Mouse (Mus musculus) kidney, embryonic 16.5 days (tissue): ENCODE data around the gene Nr0b2. TPM values are rescaled to one million over a fixed set of nuclear protein-coding genes. Genes with fewer than 3 reads are reported as not detected.

Experiments used
- ATAC-seq: fragments of 200-750 bp; cut with Nextera tagmentation; 2 replicates; pipeline ENCODE4 v1.8.0; 2017; ENCODE audit warnings: moderate TSS enrichment; ENCODE audit not compliant: low FRiP score, low TSS enrichment
- H3K27ac ChIP-seq: fragments of 300-500 bp; sonication (generic); 2 replicates; pipeline ENCODE4 v1.5.1; 2014; ENCODE audit warnings: low read length
- H3K27me3 ChIP-seq: fragments of 300-500 bp; sonication (generic); 2 replicates; pipeline ENCODE4 v1.6.1; 2014; ENCODE audit warnings: low read length, control low read depth, mixed read lengths; ENCODE audit not compliant: insufficient read depth
- H3K36me3 ChIP-seq: fragments of 300-500 bp; sonication (generic); 2 replicates; pipeline ENCODE4 v1.6.1; 2014; ENCODE audit warnings: low read length, control low read depth, mixed read lengths; ENCODE audit not compliant: insufficient read depth
- H3K4me1 ChIP-seq: fragments of 300-500 bp; sonication (generic); 2 replicates; pipeline ENCODE4 v1.6.1; 2014; ENCODE audit warnings: low read length, control low read depth, mixed read lengths; ENCODE audit not compliant: insufficient read depth
- H3K4me2 ChIP-seq: fragments of 300-500 bp; sonication (generic); replicated peaks from 2 replicates; pipeline ENCODE4 v1.6.1; 2014; ENCODE audit warnings: low read depth, low read length
- H3K4me3 ChIP-seq: fragments of 300-500 bp; sonication (generic); 2 replicates; pipeline ENCODE4 v1.5.1; 2014; ENCODE audit warnings: mild to moderate bottlenecking, low read length
- H3K9ac ChIP-seq: fragments of 300-500 bp; sonication (generic); replicated peaks from 2 replicates; pipeline ENCODE4 v1.6.1; 2014; ENCODE audit warnings: low read length
- H3K9me3 ChIP-seq: fragments of 300-500 bp; sonication (generic); 2 replicates; pipeline ENCODE4 v1.6.1; 2016; ENCODE audit warnings: low read length, control low read depth
- WGBS: fragments of 180-500 bp; shearing (Covaris S2); extraction: QIAGEN DNeasy Blood & Tissue Kit; methylation state at CpG from one replicate; pipeline ENCODE4 v1.1.7; 2014; 5-methylcytosine and 5-hydroxymethylcytosine counted together
- polyA plus RNA-seq: library from polyadenylated mRNA; unstranded; fragments of >200 nt; fragmentation: Nextera tagmentation; extraction: Ambion mirVana; gene quantifications from 2 replicates; pipeline ENCODE4 v1.2.1, GENCODE M21; 2015

Nr0b2 gene
- polyA plus RNA-seq, 1 experiment from 2014 or later, result 0.97 TPM

DNA sequence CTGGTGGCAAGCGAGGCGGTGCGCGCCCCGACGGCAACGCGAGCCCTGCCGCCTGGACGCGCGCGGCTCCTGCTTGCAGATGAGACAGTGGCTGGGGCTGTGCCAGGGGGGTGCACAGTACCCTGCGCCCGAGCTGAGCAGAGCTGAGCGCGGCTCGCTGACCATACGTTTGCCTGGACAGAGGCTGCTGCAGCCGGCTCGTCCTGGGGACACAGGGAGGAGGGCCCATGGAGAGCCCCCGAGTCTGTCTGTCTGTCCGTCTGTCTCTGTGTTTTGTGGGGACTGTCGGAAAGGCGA is 33.9 kb upstream of the Nr0b2 start:
- peaks cover 29% of the 10 kb centered on the region for H3K27me3 ChIP-seq
- peak overlapping the region; percentile 59 for H3K4me3 ChIP-seq
- H3K9me3 ChIP-seq, result no peaks in the 10 kb centered on the region
- peaks cover 4% of the 10 kb centered on the region; the same call in 1 of the 2 replicates for H3K4me1 ChIP-seq
- 0 out of 2 replicates have a peak overlapping the region, but pooled peaks have one; percentile 59 for H3K27ac ChIP-seq
- no peaks in the 10 kb centered on the region for H3K36me3 ChIP-seq
- H3K9ac ChIP-seq, result peak overlapping the region; percentile 78
- ATAC-seq, result peak; percentile 82
- H3K4me2 ChIP-seq, result peak overlapping the region; percentile 57
- 2% methylated on average over 24 of the region's 25 CpGs for WGBS

- Histone ChIP-seq H3K9ac (no peak overlapping the region), H3K4me1 (peaks cover 4% of the 10 kb centered on the region; the same call in 1 of the 2 replicates), H3K4me3 (no peak overlapping the region), H3K9me3 (no peaks in the 10 kb centered on the region), H3K27ac (no peak overlapping the region), H3K27me3 (peaks cover 29% of the 10 kb centered on the region), H3K36me3 (no peaks in the 10 kb centered on the region), H3K4me2 (no peak overlapping the region)
- WGBS, result 42% methylated on average over 2 of the region's 2 CpGs
- ATAC-seq, result no peak
Observed at GRCm38 (mm10) chr4:133521502-133521901, 31.7 kb upstream of the Nr0b2 start.

DNA sequence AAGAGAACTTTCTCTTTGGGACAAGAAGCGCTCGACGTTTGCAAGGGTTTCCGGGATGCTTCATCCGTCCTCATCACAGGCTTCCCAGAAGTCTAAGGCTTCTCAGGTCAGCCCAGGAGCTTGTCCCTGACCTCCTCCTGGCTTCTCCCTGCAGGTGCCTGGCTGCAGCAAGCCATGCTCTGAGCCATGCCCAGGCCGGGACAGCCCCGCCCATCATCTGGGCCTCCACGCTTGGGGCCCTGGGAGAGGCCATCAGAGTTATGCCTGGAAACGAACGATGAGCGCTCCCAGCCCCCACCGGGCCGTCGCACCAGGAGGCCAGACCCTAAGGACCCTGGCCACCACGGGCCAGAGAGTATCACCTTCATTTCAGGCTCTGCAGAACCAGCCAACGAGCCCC is 25.4 kb upstream of the Nr0b2 start:
- H3K4me2 ChIP-seq, result no peak overlapping the region
- 68% methylated on average over 16 of the region's 16 CpGs for WGBS
- no peaks in the 10 kb centered on the region for H3K4me1 ChIP-seq
- no peak for ATAC-seq
- H3K27ac ChIP-seq, result no peak overlapping the region
- no peaks in the 10 kb centered on the region for H3K27me3 ChIP-seq
- no peaks in the 10 kb centered on the region for H3K9me3 ChIP-seq
- no peak overlapping the region for H3K9ac ChIP-seq
- no peak overlapping the region for H3K4me3 ChIP-seq
- H3K36me3 ChIP-seq, result peaks cover 48% of the 10 kb centered on the region

DNA sequence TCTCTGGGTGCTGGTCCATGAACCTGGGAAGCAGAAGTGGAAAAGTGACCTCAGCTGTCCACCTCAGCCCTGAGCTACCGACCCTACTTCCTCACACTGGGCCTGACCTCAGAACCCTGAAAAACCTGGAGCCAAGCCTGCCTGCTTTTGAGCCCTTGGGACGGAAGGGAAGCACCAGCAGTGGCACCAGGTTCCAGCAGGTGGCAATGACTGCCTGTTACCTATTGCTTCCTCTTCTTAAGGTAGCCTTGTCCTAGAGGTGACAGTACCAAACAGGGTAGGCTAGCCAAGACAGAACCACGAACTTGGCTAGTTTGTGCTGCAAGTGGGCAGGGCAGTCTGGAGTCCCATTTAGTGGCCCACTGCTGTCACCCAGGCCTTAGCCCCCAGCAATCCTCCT is 20.4 kb upstream of the Nr0b2 start:
- ATAC-seq, result no peak

GRCm38 (mm10) chr4:133536081-133536480 is 17.1 kb upstream of the Nr0b2 start:
- no peak for ATAC-seq
- WGBS, result 85% methylated on average over 3 of the region's 3 CpGs
- Histone ChIP-seq H3K4me1 (no peaks in the 10 kb centered on the region), H3K9me3 (no peaks in the 10 kb centered on the region), H3K27ac (no peak overlapping the region), H3K4me2 (no peak overlapping the region), H3K36me3 (peaks cover 77% of the 10 kb centered on the region), H3K4me3 (no peak overlapping the region), H3K9ac (no peak overlapping the region), H3K27me3 (no peaks in the 10 kb centered on the region)

More for the DNA sequence above, 20.4 kb upstream of the Nr0b2 start:
- Histone ChIP-seq H3K4me3 (no peak overlapping the region), H3K27me3 (no peaks in the 10 kb centered on the region), H3K27ac (no peak overlapping the region), H3K9ac (no peak overlapping the region), H3K36me3 (peaks cover 85% of the 10 kb centered on the region), H3K4me1 (no peaks in the 10 kb centered on the region), H3K9me3 (no peaks in the 10 kb centered on the region), H3K4me2 (no peak overlapping the region)
- 80% methylated on average over 3 of the region's 3 CpGs for WGBS

- no peaks in the 10 kb centered on the region for H3K4me1 ChIP-seq
- WGBS, result 84% methylated on average over 5 of the region's 5 CpGs
- peaks cover 76% of the 10 kb centered on the region for H3K36me3 ChIP-seq
- no peak for ATAC-seq
- H3K27ac ChIP-seq, result no peak overlapping the region
- H3K27me3 ChIP-seq, result no peaks in the 10 kb centered on the region
- H3K4me2 ChIP-seq, result no peak overlapping the region
- H3K4me3 ChIP-seq, result no peak overlapping the region
- no peaks in the 10 kb centered on the region for H3K9me3 ChIP-seq
- no peak overlapping the region for H3K9ac ChIP-seq
Observed at GRCm38 (mm10) chr4:133536652-133537051, 16.5 kb upstream of the Nr0b2 start.

DNA sequence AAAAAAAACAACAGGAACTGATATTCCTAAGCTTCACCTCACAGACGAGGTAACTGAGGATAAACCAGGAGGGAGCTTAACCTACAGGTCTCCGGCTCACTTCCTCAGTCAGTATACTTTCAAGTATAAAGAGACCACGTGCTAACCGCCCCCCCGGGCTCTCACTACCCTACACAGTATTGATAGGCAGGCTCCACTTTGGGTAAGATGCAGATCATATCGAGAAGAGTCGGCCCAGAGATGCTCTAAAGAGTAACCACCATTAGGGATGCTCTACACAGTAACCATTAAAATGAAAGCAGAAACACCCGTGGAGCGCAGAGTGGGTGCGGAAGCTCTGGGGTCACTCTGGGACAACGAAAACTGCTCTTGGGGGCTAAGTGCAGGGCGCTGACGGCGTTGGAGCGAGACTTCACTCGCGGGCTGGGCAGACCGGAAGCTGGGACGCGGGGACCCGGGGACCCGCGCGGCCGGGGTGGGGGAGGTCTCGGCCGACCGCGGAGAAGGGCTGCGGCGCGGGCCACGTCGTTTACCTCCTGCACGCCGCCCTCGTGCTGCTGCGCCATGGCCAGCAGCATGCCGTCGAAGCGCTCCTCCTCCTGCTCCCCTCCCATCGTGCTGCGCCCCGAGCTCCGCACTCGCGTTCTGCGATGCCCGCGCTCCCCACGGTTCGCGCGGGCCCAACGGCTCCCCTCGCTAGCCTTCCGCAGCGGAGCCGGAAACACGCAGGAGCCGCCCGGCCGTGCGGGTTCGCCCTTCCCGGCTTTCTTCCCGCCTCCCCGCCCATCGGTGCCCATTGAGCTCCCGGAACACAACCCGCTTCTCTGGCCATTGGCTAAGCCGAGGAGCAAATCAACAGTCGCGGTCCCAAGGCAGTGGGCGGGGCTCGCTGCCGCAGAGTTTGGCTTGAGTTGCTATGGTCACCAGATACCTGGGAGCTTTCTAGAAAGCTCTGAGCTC is 7.6 kb upstream of the Nr0b2 start, which contains the start of gene Nudc:
TSS of gene Nudc (minus strand) at position 725 of the 960 bp plus-strand sequence.
- WGBS, result under 1% methylated on average over 73 of the region's 77 CpGs
- peak within 1 kb of the TSS; percentile 89 for H3K4me2 ChIP-seq
- peak; percentile 99 for ATAC-seq
- peaks cover 15% of the 10 kb centered on the region for H3K36me3 ChIP-seq
- H3K9ac ChIP-seq, result peak within 1 kb of the TSS; percentile 92
- no peaks in the 10 kb centered on the region for H3K9me3 ChIP-seq
- H3K4me1 ChIP-seq, result peaks cover 16% of the 10 kb centered on the region
- peak within 1 kb of the TSS; percentile 50 for H3K27ac ChIP-seq
- peak within 1 kb of the TSS; percentile 96 for H3K4me3 ChIP-seq
- no peaks in the 10 kb centered on the region for H3K27me3 ChIP-seq

DNA sequence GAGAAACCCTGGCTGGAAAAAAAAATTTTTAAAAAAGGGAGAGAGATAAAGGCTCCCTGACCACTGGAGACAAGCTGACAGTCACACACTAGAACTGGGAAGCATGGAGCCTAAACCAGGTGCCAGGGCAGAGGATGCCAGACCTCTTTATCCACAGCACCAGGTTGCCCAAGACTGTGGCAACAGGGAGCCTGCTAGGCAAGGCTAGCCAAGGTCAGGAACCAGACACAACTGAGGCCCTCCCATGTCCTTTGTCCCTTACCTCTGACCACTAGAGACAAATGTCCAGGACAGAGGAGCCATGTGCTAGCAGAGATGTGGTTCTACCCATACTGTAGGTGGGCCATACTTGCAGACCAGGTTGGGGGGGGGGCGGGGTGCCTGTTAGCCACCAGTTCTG is 1.1 kb upstream of the Nr0b2 start:
- Histone ChIP-seq H3K27me3 (0 out of 2 replicates have a peak, but pooled peaks cover 3% of the 10 kb centered on the region), H3K4me3 (no peak overlapping the region), H3K4me1 (no peaks in the 10 kb centered on the region), H3K9ac (no peak overlapping the region), H3K36me3 (no peaks in the 10 kb centered on the region), H3K27ac (no peak overlapping the region), H3K4me2 (no peak overlapping the region), H3K9me3 (no peaks in the 10 kb centered on the region)
- WGBS, result 100% methylated on average over 1 of the region's 1 CpGs
- ATAC-seq, result no peak

DNA sequence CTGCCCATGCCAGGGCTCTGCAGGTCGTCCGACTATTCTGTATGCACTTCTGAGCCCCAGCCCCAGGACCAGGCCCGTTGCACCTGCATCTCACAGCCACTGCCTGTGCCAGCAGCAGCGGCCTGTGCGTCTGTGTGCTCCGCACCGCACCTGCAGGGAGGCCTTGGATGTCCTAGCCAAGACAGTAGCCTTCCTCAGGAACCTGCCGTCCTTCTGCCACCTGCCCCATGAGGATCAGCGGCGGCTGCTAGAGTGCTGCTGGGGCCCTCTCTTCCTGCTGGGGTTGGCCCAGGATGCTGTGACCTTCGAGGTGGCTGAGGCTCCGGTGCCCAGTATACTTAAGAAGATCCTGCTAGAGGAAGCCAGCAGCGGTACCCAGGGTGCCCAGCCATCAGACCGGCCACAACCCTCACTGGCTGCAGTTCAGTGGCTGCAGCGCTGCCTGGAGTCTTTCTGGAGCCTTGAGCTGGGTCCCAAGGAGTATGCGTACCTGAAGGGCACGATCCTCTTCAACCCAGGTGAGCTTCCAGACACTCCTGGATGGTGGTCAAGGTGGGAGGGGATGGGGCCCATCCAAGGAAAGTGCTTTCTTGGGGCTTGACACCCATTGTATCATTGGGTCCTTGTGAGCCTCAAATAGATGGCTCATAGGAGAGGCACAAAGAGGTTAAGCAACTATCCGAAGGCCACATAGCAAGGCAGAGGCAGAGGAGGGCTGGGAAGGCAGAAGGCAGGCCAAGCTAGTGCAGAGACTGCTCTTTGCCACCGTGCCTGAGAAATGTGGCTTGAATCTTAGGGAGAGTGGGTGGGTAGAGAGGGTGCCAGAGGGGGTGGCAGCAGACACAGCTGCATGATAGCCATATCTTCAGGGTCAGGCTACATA is 513 bp downstream of the Nr0b2 start:
- Histone ChIP-seq H3K27me3 (0 out of 2 replicates have a peak, but pooled peaks cover 3% of the 10 kb centered on the region), H3K36me3 (no peaks in the 10 kb centered on the region), H3K9ac (no peak overlapping the region), H3K4me2 (no peak overlapping the region), H3K27ac (no peak overlapping the region), H3K4me1 (no peaks in the 10 kb centered on the region), H3K9me3 (no peaks in the 10 kb centered on the region), H3K4me3 (no peak overlapping the region)
- WGBS, result 73% methylated on average over 19 of the region's 19 CpGs
- no peak for ATAC-seq
